Mouse (Mus musculus): ENCODE results near the gene Mtmr14. TPM values are rescaled to one million over a fixed set of nuclear protein-coding genes. Genes with fewer than 3 reads are reported as not detected.

Mtmr14 gene
- polyA plus RNA-seq (2015; fragmentation: Nextera tagmentation; extraction: Ambion mirVana), result 28.8 and 32.3 TPM in 2 replicates

DNA sequence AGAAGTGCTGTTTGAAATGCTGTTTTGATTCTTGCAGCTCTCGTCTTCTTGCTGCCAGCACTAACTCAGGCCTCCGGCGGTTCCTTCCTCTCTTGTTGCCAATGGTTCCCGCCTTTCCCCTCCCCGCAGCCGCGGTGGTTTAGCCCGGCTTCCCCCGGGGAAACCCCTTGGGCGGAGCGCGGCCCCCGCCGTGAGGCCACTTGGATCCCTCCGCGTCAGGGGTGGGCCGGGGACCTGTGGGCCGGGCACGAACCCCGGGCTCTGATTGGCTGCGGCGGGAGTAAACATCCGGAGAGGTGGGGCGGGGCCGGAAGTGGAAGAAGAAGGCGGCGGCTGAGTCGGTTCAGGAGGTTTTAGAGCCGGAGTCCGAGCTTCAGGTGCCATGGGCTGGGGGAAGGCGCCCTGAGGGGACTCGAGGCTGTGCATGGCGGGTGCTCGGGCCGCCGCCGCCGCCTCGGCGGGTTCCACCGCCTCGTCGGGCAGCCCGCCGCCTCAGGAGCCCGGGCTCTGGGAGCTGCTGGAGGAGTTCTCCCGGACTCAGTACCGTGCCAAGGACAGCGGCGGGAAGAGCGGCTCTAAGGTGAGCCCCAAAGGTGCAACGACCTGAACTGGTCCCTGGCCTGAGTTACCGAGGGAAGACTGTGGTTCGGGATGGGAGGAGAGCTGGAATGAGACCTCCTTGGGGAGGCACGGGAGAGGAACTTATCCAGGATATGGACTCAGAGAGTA is at the start of gene Mtmr14:
TSS of gene Mtmr14 (plus strand) at position 302 of the 729 bp plus-strand sequence.
- H3K4me3 ChIP-seq (ENCODE audit: low read length), result peak within 1 kb of the TSS; percentile 97
- peak; percentile 99 for ATAC-seq
- peak within 1 kb of the TSS; percentile 93 for H3K9ac ChIP-seq (ENCODE audit: low read depth, low read length)
- H3K4me1 ChIP-seq (ENCODE audit: control insufficient read depth, insufficient read depth, low read length), result peaks cover 5% of the 10 kb centered on the region
- no peaks in the 10 kb centered on the region for H3K27me3 ChIP-seq (replicated peaks; ENCODE audit: control insufficient read depth, insufficient read depth, low read length)
- peak within 1 kb of the TSS; percentile 58; the same call in 1 of the 2 replicates for H3K27ac ChIP-seq (ENCODE audit: low read length)
- WGBS, result under 1% methylated on average over 55 of the region's 55 CpGs
- H3K9me3 ChIP-seq (ENCODE audit: control insufficient read depth, low read length), result no peaks in the 10 kb centered on the region
- H3K36me3 ChIP-seq (ENCODE audit: control insufficient read depth, insufficient read depth, low read length), result no peaks in the 10 kb centered on the region
- H3K4me2 ChIP-seq (ENCODE audit: low read depth, low read length), result peak within 1 kb of the TSS; percentile 87

DNA sequence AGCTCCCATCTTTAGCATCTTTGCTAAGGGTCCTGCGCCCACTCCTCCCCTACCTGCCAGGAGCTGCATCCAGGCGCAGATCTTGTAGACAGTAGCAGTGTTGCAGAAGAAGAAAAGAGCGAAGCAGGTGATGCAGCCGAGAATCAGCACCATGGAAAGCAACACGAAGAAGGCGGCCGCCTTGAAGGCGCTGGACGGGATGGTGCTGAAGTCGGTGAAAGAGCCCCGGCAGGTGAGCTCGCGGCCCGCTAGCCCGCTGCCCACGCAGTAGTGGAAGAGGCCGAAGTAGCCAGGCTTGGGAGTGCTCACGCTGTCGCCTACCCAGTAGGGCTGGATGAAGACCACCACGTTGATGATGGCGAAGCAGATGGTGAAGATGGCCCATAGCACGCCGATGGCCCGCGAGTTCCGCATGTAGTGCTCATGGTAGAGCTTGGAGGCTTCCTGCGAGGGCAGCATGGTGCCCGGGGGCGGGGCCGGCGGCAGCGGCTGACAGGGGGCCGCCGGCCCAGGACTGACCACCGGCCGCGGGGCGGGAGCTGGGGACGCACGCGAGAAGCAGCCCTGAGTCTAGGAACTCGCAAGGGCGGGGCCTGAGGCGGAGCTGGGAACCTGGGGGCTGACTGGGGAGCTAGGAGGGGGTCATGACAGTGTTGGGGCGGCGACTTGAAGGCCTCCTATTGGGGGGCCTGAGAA is 43.7 kb upstream of the Mtmr14 start:
- H3K36me3 ChIP-seq (ENCODE audit: control insufficient read depth, insufficient read depth, low read length), result no peaks in the 10 kb centered on the region
- WGBS, result 2% methylated on average over 46 of the region's 46 CpGs
- H3K27me3 ChIP-seq (replicated peaks; ENCODE audit: control insufficient read depth, insufficient read depth, low read length), result peaks cover 29% of the 10 kb centered on the region
- peaks cover 11% of the 10 kb centered on the region for H3K4me1 ChIP-seq (ENCODE audit: control insufficient read depth, insufficient read depth, low read length)
- peak overlapping the region; percentile 40 for H3K4me2 ChIP-seq (ENCODE audit: low read depth, low read length)
- no peak overlapping the region for H3K9ac ChIP-seq (ENCODE audit: low read depth, low read length)
- no peak overlapping the region for H3K27ac ChIP-seq (ENCODE audit: low read length)
- ATAC-seq, result peak; percentile 50; the same call in 1 of the 2 replicates
- H3K4me3 ChIP-seq (ENCODE audit: low read length), result peak overlapping the region; percentile 22
- H3K9me3 ChIP-seq (ENCODE audit: control insufficient read depth, low read length), result no peaks in the 10 kb centered on the region

GRCm38 (mm10) chr6:113194517-113194840 is 43.2 kb upstream of the Mtmr14 start:
- 4% methylated on average over 5 of the region's 5 CpGs for WGBS
- H3K4me2 ChIP-seq (ENCODE audit: low read depth, low read length), result peak overlapping the region; percentile 83
- no peaks in the 10 kb centered on the region for H3K9me3 ChIP-seq (ENCODE audit: control insufficient read depth, low read length)
- peak overlapping the region; percentile 50 for H3K4me3 ChIP-seq (ENCODE audit: low read length)
- H3K9ac ChIP-seq (ENCODE audit: low read depth, low read length), result no peak overlapping the region
- no peaks in the 10 kb centered on the region for H3K36me3 ChIP-seq (ENCODE audit: control insufficient read depth, insufficient read depth, low read length)
- H3K27me3 ChIP-seq (replicated peaks; ENCODE audit: control insufficient read depth, insufficient read depth, low read length), result peaks cover 29% of the 10 kb centered on the region
- no peak overlapping the region for H3K27ac ChIP-seq (ENCODE audit: low read length)
- H3K4me1 ChIP-seq (ENCODE audit: control insufficient read depth, insufficient read depth, low read length), result peaks cover 11% of the 10 kb centered on the region
- no peak for ATAC-seq

GRCm38 (mm10) chr6:113194841-113195595 is 42.6 kb upstream of the Mtmr14 start, which contains the start of gene Lhfpl4:
Lhfpl4 (minus strand) TSS chr6:113195384.
- Histone ChIP-seq H3K9me3 (ENCODE audit: control insufficient read depth, low read length) (no peaks in the 10 kb centered on the region), H3K27ac (ENCODE audit: low read length) (no peak within 1 kb of the TSS), H3K4me2 (ENCODE audit: low read depth, low read length) (peak within 1 kb of the TSS; percentile 83), H3K36me3 (ENCODE audit: control insufficient read depth, insufficient read depth, low read length) (no peaks in the 10 kb centered on the region), H3K9ac (ENCODE audit: low read depth, low read length) (peak within 1 kb of the TSS; percentile 40; the same call in 1 of the 2 replicates), H3K4me3 (ENCODE audit: low read length) (peak within 1 kb of the TSS; percentile 50), H3K4me1 (ENCODE audit: control insufficient read depth, insufficient read depth, low read length) (peaks cover 11% of the 10 kb centered on the region), H3K27me3 (replicated peaks; ENCODE audit: control insufficient read depth, insufficient read depth, low read length) (peaks cover 29% of the 10 kb centered on the region)
- peak; percentile 55; the same call in 1 of the 2 replicates for ATAC-seq
- 2% methylated on average over 39 of the region's 66 CpGs for WGBS

- Histone ChIP-seq H3K4me2 (ENCODE audit: low read depth, low read length) (peak overlapping the region; percentile 83), H3K36me3 (ENCODE audit: control insufficient read depth, insufficient read depth, low read length) (no peaks in the 10 kb centered on the region), H3K27me3 (replicated peaks; ENCODE audit: control insufficient read depth, insufficient read depth, low read length) (peaks cover 29% of the 10 kb centered on the region), H3K27ac (ENCODE audit: low read length) (no peak overlapping the region), H3K9ac (ENCODE audit: low read depth, low read length) (peak overlapping the region; percentile 40; the same call in 1 of the 2 replicates), H3K4me3 (ENCODE audit: low read length) (peak overlapping the region; percentile 50; the same call in 1 of the 2 replicates), H3K9me3 (ENCODE audit: control insufficient read depth, low read length) (no peaks in the 10 kb centered on the region), H3K4me1 (ENCODE audit: control insufficient read depth, insufficient read depth, low read length) (peaks cover 11% of the 10 kb centered on the region)
- ATAC-seq, result no peak
- WGBS, result 16% methylated on average over 9 of the region's 9 CpGs
Observed at GRCm38 (mm10) chr6:113195596-113195992, 42.0 kb upstream of the Mtmr14 start.

- WGBS, result 77% methylated on average over 2 of the region's 2 CpGs
- no peak overlapping the region for H3K27ac ChIP-seq (ENCODE audit: low read length)
- no peaks in the 10 kb centered on the region for H3K27me3 ChIP-seq (replicated peaks; ENCODE audit: control insufficient read depth, insufficient read depth, low read length)
- no peak overlapping the region for H3K4me2 ChIP-seq (ENCODE audit: low read depth, low read length)
- H3K36me3 ChIP-seq (ENCODE audit: control insufficient read depth, insufficient read depth, low read length), result no peaks in the 10 kb centered on the region
- no peak overlapping the region for H3K9ac ChIP-seq (ENCODE audit: low read depth, low read length)
- no peak for ATAC-seq
- no peak overlapping the region for H3K4me3 ChIP-seq (ENCODE audit: low read length)
- H3K4me1 ChIP-seq (ENCODE audit: control insufficient read depth, insufficient read depth, low read length), result no peaks in the 10 kb centered on the region
- 0 out of 2 replicates have a peak, but pooled peaks cover 3% of the 10 kb centered on the region for H3K9me3 ChIP-seq (ENCODE audit: control insufficient read depth, low read length)
Observed at GRCm38 (mm10) chr6:113216280-113216679, 21.4 kb upstream of the Mtmr14 start.

DNA sequence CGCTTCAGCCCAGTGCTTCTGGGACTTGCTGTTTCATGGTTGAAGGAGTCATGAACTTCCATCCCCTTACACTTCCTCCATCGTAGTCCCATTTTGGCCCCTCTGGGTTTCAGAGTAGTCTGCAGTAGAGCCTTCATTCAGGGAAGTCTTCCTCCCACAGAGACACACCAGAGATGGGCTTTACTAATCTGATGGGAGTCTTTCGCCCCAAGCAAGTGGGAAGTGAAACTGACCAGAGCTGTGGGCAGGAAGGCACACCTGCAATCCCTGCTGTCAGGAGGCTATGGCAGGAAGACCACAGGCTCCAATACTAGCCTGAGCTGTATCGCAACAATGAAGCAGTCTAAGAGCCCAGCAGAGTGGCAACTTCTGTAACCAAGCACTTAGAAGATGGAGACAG is 11.8 kb upstream of the Mtmr14 start:
- Histone ChIP-seq H3K4me3 (ENCODE audit: low read length) (no peak overlapping the region), H3K4me1 (ENCODE audit: control insufficient read depth, insufficient read depth, low read length) (no peaks in the 10 kb centered on the region), H3K36me3 (ENCODE audit: control insufficient read depth, insufficient read depth, low read length) (no peaks in the 10 kb centered on the region)

GRCm38 (mm10) chr6:113226705-113227104 is 10.9 kb upstream of the Mtmr14 start:
- Histone ChIP-seq H3K36me3 (ENCODE audit: control insufficient read depth, insufficient read depth, low read length) (no peaks in the 10 kb centered on the region), H3K4me2 (ENCODE audit: low read depth, low read length) (no peak overlapping the region), H3K9me3 (ENCODE audit: control insufficient read depth, low read length) (no peaks in the 10 kb centered on the region), H3K9ac (ENCODE audit: low read depth, low read length) (no peak overlapping the region), H3K27ac (ENCODE audit: low read length) (no peak overlapping the region), H3K27me3 (replicated peaks; ENCODE audit: control insufficient read depth, insufficient read depth, low read length) (no peaks in the 10 kb centered on the region), H3K4me1 (ENCODE audit: control insufficient read depth, insufficient read depth, low read length) (no peaks in the 10 kb centered on the region), H3K4me3 (ENCODE audit: low read length) (no peak overlapping the region)
- ATAC-seq, result no peak

More for the DNA sequence above, 11.8 kb upstream of the Mtmr14 start:
- WGBS, result 78% methylated on average over 4 of the region's 4 CpGs
- H3K27ac ChIP-seq (ENCODE audit: low read length), result no peak overlapping the region
- no peaks in the 10 kb centered on the region for H3K27me3 ChIP-seq (replicated peaks; ENCODE audit: control insufficient read depth, insufficient read depth, low read length)
- no peaks in the 10 kb centered on the region for H3K9me3 ChIP-seq (ENCODE audit: control insufficient read depth, low read length)
- no peak overlapping the region for H3K4me2 ChIP-seq (ENCODE audit: low read depth, low read length)
- no peak overlapping the region for H3K9ac ChIP-seq (ENCODE audit: low read depth, low read length)
- ATAC-seq, result no peak

DNA sequence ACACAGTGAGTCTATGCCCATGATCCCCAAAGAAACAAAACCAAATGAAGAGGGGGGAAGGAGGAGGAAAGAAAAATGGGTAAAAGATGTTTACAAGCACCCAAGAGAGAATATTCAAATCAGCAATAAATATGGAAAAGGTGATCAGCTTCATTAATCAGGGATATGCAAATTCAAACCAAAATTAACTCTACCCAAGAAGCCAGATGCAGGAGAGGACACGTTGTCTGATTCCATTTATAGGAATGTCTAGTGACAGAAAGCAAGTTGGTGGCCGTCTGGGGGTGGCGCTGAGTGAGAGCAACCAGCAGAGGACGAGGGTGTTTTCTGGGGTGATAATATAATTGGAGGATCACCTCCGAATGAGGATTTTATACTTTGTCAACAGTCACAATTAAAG is 2.5 kb upstream of the Mtmr14 start:
- H3K4me2 ChIP-seq (ENCODE audit: low read depth, low read length), result no peak overlapping the region
- 71% methylated on average over 5 of the region's 5 CpGs for WGBS
- no peak overlapping the region for H3K4me3 ChIP-seq (ENCODE audit: low read length)
- H3K27ac ChIP-seq (ENCODE audit: low read length), result no peak overlapping the region
- H3K27me3 ChIP-seq (replicated peaks; ENCODE audit: control insufficient read depth, insufficient read depth, low read length), result no peaks in the 10 kb centered on the region
- peaks cover 5% of the 10 kb centered on the region for H3K4me1 ChIP-seq (ENCODE audit: control insufficient read depth, insufficient read depth, low read length)
- no peaks in the 10 kb centered on the region for H3K9me3 ChIP-seq (ENCODE audit: control insufficient read depth, low read length)
- ATAC-seq, result no peak
- no peak overlapping the region for H3K9ac ChIP-seq (ENCODE audit: low read depth, low read length)
- H3K36me3 ChIP-seq (ENCODE audit: control insufficient read depth, insufficient read depth, low read length), result no peaks in the 10 kb centered on the region

Data from intestine, embryonic 16.5 days (tissue).